Mouse (Mus musculus) heart, postnatal 0 days (tissue): ENCODE data around the gene Pgap3.

Source experiments
- CTCF ChIP-seq: IDR thresholded peaks from 2 replicates; pipeline ENCODE4 v1.5.1; 2016; ENCODE audit warnings: antibody characterized with exemption, control low read depth, low read depth
- EP300 ChIP-seq: IDR thresholded peaks from 2 replicates; pipeline ENCODE4 v1.6.1; 2016; ENCODE audit warnings: antibody characterized with exemption, low read depth

DNA sequence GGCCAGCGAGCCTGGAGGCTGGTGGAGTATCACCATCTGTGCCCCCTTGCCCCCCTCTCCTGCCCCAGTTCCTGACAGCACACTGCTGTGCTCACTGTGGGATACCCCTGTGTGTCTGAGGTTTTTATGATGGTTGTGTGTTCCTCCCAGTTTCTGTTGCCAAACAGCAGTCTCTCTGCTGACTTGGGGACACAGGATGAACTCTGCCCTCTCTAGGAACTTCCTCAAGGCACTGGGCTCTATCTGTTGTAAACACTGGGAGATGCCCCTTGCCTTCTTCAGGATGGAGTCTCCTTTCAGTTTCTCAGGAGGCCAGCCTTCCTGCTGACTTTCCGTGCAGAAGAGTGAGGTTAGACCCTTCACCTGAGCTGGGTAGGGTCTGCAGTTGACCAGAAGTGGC, 13.9 kb upstream of the Pgap3 start:
- TF ChIP-seq CTCF (no peak), EP300 (no peak)
